Mouse (Mus musculus): ENCODE measurements around the gene Spag6.

DNA sequence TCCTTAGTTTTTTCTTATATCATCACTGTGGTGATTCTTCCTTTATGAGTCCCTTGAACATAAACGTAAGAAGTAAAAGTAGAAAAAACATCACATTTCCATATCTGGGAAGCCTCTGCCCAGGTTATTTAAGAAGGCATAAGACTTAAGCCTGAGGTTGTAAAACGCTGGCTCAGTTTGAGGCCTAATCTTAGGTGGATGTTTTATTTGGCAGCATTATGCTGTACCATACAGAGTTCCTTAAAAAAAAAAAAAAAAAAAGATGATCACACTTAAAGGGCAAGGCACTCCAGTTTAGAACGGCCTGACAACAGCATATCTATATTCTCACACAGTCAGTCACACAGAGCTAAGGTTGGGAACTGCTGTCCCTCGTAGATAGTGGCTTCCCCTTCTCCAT is 32.0 kb downstream of the Spag6 start:
- TF ChIP-seq CTCF (IDR thresholded peaks at IDR 0.05; ENCODE audit: low read depth) (no peak), EP300 (IDR thresholded peaks at IDR 0.05; ENCODE audit: low read depth) (no peak)

All from liver, embryonic 14.5 days (tissue).